Comparison of ENCODE assay signal across 12 mouse cellular contexts in genomic region chr2:52785106-52785721, GRCm38 (mm10). TPM values are rescaled to one million over a fixed set of nuclear protein-coding genes. Genes with fewer than 3 reads are reported as not detected.
DNase-seq lines count a peak whose midpoint lies in the region; ATAC-seq lines count a peak whose summit lies in the region.
"Had no signal": no experiment of that assay in that cellular context is flagged by ENCODE, and none has a peak within 500 bp of the region (broad histone marks: within the 10 kb centered on the region; RNA-seq: fewer than 3 reads in every experiment).

No protein-coding gene starts in this region.

- no peak overlapping the region for H3K4me2 ChIP-seq in hindbrain, embryonic 14.5 days (replicated peaks)
- H3K4me2 ChIP-seq in hindbrain, embryonic 13.5 days = no peak overlapping the region
- H3K4me2 ChIP-seq: forebrain, embryonic 13.5 days; limb, embryonic 15.5 days; midbrain, embryonic 15.5 days had no signal

- no peak overlapping the region for H3K9ac ChIP-seq in hindbrain, embryonic 14.5 days
- no peak overlapping the region for H3K9ac ChIP-seq in hindbrain, embryonic 13.5 days
- H3K9ac ChIP-seq: forebrain, embryonic 13.5 days; limb, embryonic 15.5 days; midbrain, embryonic 15.5 days had no signal

- 0 out of 2 replicates have a peak, but pooled peaks have one; percentile 31 for ATAC-seq in hindbrain, embryonic 14.5 days (ENCODE audit: low FRiP score)
- no peak for ATAC-seq in hindbrain, embryonic 13.5 days (ENCODE audit: low FRiP score)
- ATAC-seq: forebrain, embryonic 13.5 days; midbrain, embryonic 15.5 days had no signal

- H3K36me3 ChIP-seq in hindbrain, embryonic 14.5 days (replicated peaks; ENCODE audit: control insufficient read depth, insufficient read depth) = no peaks in the 10 kb centered on the region
- no peaks in the 10 kb centered on the region for H3K36me3 ChIP-seq in hindbrain, embryonic 13.5 days
- no peaks in the 10 kb centered on the region for H3K36me3 ChIP-seq in forebrain, embryonic 10.5 days (replicated peaks)
- H3K36me3 ChIP-seq: limb, embryonic 15.5 days; midbrain, embryonic 15.5 days had no signal

- H3K4me1 ChIP-seq in hindbrain, embryonic 14.5 days (replicated peaks; ENCODE audit: control insufficient read depth, insufficient read depth, low read length) = no peaks in the 10 kb centered on the region
- 0 out of 2 replicates have a peak, but pooled peaks cover 6% of the 10 kb centered on the region for H3K4me1 ChIP-seq in hindbrain, embryonic 13.5 days (replicated peaks)
- peaks cover 5% of the 10 kb centered on the region for H3K4me1 ChIP-seq in forebrain, embryonic 10.5 days
- H3K4me1 ChIP-seq: limb, embryonic 15.5 days; midbrain, embryonic 15.5 days had no signal

- no peak for DNase-seq in hindbrain, embryonic 14.5 days (ENCODE audit: low spot score)
- DNase-seq in Muller cell, postnatal 12 days (ENCODE audit: inconsistent ontology term) = peak; percentile 9
- peak; percentile 40 for DNase-seq in embryo, embryonic 10.5 days (ENCODE audit: low spot score)
- DNase-seq in heart, postnatal 4 days = peak; percentile 40
- DNase-seq in spleen, adult 12 weeks (ENCODE audit: low spot score) = no peak
- DNase-seq in forebrain, embryonic 10.5 days (ENCODE audit: extremely low spot score, low spot score) = no peak
- DNase-seq in cerebellum, postnatal 36 days = no peak
- DNase-seq: thymus, adult 2 months had no signal

- 47% methylated on average over 3 of the region's 3 CpGs for WGBS in hindbrain, embryonic 14.5 days
- WGBS in hindbrain, embryonic 13.5 days = 55% methylated on average over 3 of the region's 3 CpGs
- WGBS in forebrain, embryonic 10.5 days = 73% methylated on average over 3 of the region's 3 CpGs

- no peaks in the 10 kb centered on the region for H3K9me3 ChIP-seq in hindbrain, embryonic 14.5 days (ENCODE audit: control insufficient read depth, low read length)
- no peaks in the 10 kb centered on the region for H3K9me3 ChIP-seq in hindbrain, embryonic 13.5 days
- H3K9me3 ChIP-seq in forebrain, embryonic 10.5 days = no peaks in the 10 kb centered on the region
- H3K9me3 ChIP-seq: forebrain, embryonic 13.5 days; limb, embryonic 15.5 days; midbrain, embryonic 15.5 days had no signal

- no peaks in the 10 kb centered on the region for H3K27me3 ChIP-seq in hindbrain, embryonic 14.5 days (ENCODE audit: control insufficient read depth, insufficient read depth, low read length)
- no peaks in the 10 kb centered on the region for H3K27me3 ChIP-seq in hindbrain, embryonic 13.5 days
- H3K27me3 ChIP-seq in forebrain, embryonic 10.5 days (ENCODE audit: poor library complexity, severe bottlenecking) = no peaks in the 10 kb centered on the region
- H3K27me3 ChIP-seq: forebrain, embryonic 13.5 days; limb, embryonic 15.5 days; midbrain, embryonic 15.5 days had no signal

- no peak overlapping the region for H3K4me3 ChIP-seq in hindbrain, embryonic 14.5 days (replicated peaks; ENCODE audit: low read length)
- H3K4me3 ChIP-seq in hindbrain, embryonic 13.5 days = no peak overlapping the region
- no peak overlapping the region for H3K4me3 ChIP-seq in forebrain, embryonic 10.5 days
- H3K4me3 ChIP-seq: forebrain, embryonic 13.5 days; limb, embryonic 15.5 days; midbrain, embryonic 15.5 days had no signal

- H3K27ac ChIP-seq in hindbrain, embryonic 14.5 days = no peak overlapping the region
- no peak overlapping the region for H3K27ac ChIP-seq in hindbrain, embryonic 13.5 days
- H3K27ac ChIP-seq in forebrain, embryonic 10.5 days = no peak overlapping the region
- H3K27ac ChIP-seq: forebrain, embryonic 13.5 days; limb, embryonic 15.5 days; midbrain, embryonic 15.5 days had no signal

RNA-seq across cellular contexts. Expression of gene Stam2, which starts 43.1 kb away (rescaled TPM):
- polyA plus RNA-seq in hindbrain, embryonic 14.5 days (2014; fragmentation: Nextera tagmentation; extraction: Ambion mirVana) = 46.9 and 50.7 TPM in 2 replicates
- 40.9 and 42.0 TPM in 2 replicates for polyA plus RNA-seq in hindbrain, embryonic 13.5 days (2015; fragmentation: Nextera tagmentation; extraction: Ambion mirVana)
- 10 to 100 TPM; 31.3 to 32.4 TPM for total RNA-seq in heart, postnatal 4 days (2021)
- 31.2 and 34.0 TPM in 2 replicates for polyA plus RNA-seq in forebrain, embryonic 10.5 days (2016; fragmentation: Nextera tagmentation; extraction: Ambion mirVana)

Comparison
In these comparisons a context has a peak if more than half of its experiments do, and no peak if none do; other contexts are left out.
1. DNase-seq: peak in Muller cell, postnatal 12 days (single experiment), embryo, embryonic 10.5 days (single experiment) and heart, postnatal 4 days (single experiment); none in hindbrain, embryonic 14.5 days (single experiment), spleen, adult 12 weeks (single experiment), forebrain, embryonic 10.5 days (single experiment) and cerebellum, postnatal 36 days (0 of 2).